Mouse (Mus musculus) olfactory bulb, adult 2 months (tissue): ENCODE results near the gene Btg4.

ENCODE experiments used
- CTCF ChIP-seq: fragments of 200-500 bp; IDR thresholded peaks from 2 replicates; pipeline ENCODE4 v1.5.1; 2012; ENCODE audit warnings: low read depth, mild to moderate bottlenecking, low read length, moderate library complexity; ENCODE audit not compliant: insufficient read depth
- POLR2A ChIP-seq: fragments of 200-500 bp; IDR thresholded peaks from 2 replicates; pipeline ENCODE4 v1.6.1; 2012; ENCODE audit warnings: mild to moderate bottlenecking, low read depth, low read length, moderate library complexity; ENCODE audit not compliant: insufficient read depth

- TF ChIP-seq POLR2A, result no peak
- no peak for TF ChIP-seq CTCF
Observed at GRCm38 (mm10) chr9:51146496-51146895, 85.8 kb downstream of the Btg4 start.
